Mouse (Mus musculus): ENCODE data around the gene Fgf22. TPM values are rescaled to one million over a fixed set of nuclear protein-coding genes. Genes with fewer than 3 reads are reported as not detected.

Gene Fgf22
- polyA plus RNA-seq, 1 experiment from 2014 or later: not detected

DNA sequence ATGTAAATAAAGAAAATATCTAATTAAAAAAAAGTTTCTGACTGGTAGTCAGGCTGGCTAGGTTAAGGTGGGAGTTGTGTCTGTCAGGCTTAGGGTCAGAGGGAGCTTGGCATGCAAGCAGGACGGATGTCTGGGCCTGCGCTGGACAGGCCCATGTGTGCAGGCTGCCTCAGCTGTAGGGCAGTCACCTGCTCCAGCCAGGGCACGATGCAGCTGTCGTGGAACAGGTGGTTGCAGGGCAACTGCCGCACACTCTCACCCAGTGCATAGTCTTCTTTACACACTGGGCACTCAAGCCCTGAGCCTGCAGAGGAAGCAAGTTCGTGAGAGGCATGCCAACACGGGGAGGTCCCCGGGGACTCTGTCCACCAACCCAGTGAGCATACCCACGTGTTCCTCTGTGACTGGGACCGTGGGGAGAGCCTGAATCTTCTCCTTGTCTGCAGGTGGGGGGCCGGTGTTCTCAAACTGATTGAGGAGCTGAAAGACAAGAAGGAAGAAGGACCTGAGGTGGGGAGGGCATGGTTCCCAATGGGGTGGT, 5.8 kb downstream of the Fgf22 start:
- 94% methylated on average over 11 of the region's 11 CpGs for WGBS
- peaks cover under 1% of the 10 kb centered on the region; the same call in 1 of the 2 replicates for H3K4me1 ChIP-seq (replicated peaks; ENCODE audit: control insufficient read depth, insufficient read depth, low read length)
- ATAC-seq: no peak
- no peak overlapping the region for H3K9ac ChIP-seq (ENCODE audit: low read depth, low read length)
- H3K36me3 ChIP-seq (ENCODE audit: control insufficient read depth, insufficient read depth): peaks cover 52% of the 10 kb centered on the region
- H3K27ac ChIP-seq (ENCODE audit: low read depth, low read length): no peak overlapping the region
- H3K9me3 ChIP-seq (ENCODE audit: control insufficient read depth): no peaks in the 10 kb centered on the region
- no peak overlapping the region for H3K4me2 ChIP-seq (replicated peaks; ENCODE audit: low read depth)
- no peak overlapping the region for H3K4me3 ChIP-seq (ENCODE audit: low read depth, low read length)
- H3K27me3 ChIP-seq (replicated peaks; ENCODE audit: control insufficient read depth, insufficient read depth, low read length): no peaks in the 10 kb centered on the region
- no peak for TF ChIP-seq CTCF (IDR thresholded peaks at IDR 0.05; ENCODE audit: low read depth)

- Histone ChIP-seq H3K4me1 (replicated peaks; ENCODE audit: control insufficient read depth, insufficient read depth, low read length) (peaks cover 4% of the 10 kb centered on the region; the same call in 1 of the 2 replicates), H3K27ac (ENCODE audit: low read depth, low read length) (no peak overlapping the region), H3K36me3 (ENCODE audit: control insufficient read depth, insufficient read depth) (peaks cover 46% of the 10 kb centered on the region), H3K4me2 (replicated peaks; ENCODE audit: low read depth) (no peak overlapping the region), H3K9me3 (ENCODE audit: control insufficient read depth) (no peaks in the 10 kb centered on the region), H3K9ac (ENCODE audit: low read depth, low read length) (no peak overlapping the region), H3K4me3 (ENCODE audit: low read depth, low read length) (no peak overlapping the region), H3K27me3 (replicated peaks; ENCODE audit: control insufficient read depth, insufficient read depth, low read length) (no peaks in the 10 kb centered on the region)
- ATAC-seq: no peak
- TF ChIP-seq CTCF (IDR thresholded peaks at IDR 0.05; ENCODE audit: low read depth): no peak
- 86% methylated on average over 3 of the region's 3 CpGs for WGBS
Measured at GRCm38 (mm10) chr10:79762875-79763274, 8.0 kb downstream of the Fgf22 start.

GRCm38 (mm10) chr10:79764234-79764633, 9.4 kb downstream of the Fgf22 start:
- H3K4me3 ChIP-seq (ENCODE audit: low read depth, low read length): no peak overlapping the region
- no peak for ATAC-seq
- H3K36me3 ChIP-seq (ENCODE audit: control insufficient read depth, insufficient read depth): peaks cover 32% of the 10 kb centered on the region
- H3K27ac ChIP-seq (ENCODE audit: low read depth, low read length): no peak overlapping the region
- H3K9ac ChIP-seq (ENCODE audit: low read depth, low read length): no peak overlapping the region
- H3K27me3 ChIP-seq (replicated peaks; ENCODE audit: control insufficient read depth, insufficient read depth, low read length): no peaks in the 10 kb centered on the region
- H3K4me1 ChIP-seq (replicated peaks; ENCODE audit: control insufficient read depth, insufficient read depth, low read length): peaks cover 4% of the 10 kb centered on the region; the same call in 1 of the 2 replicates
- no peak for TF ChIP-seq CTCF (IDR thresholded peaks at IDR 0.05; ENCODE audit: low read depth)
- H3K9me3 ChIP-seq (ENCODE audit: control insufficient read depth): no peaks in the 10 kb centered on the region
- H3K4me2 ChIP-seq (replicated peaks; ENCODE audit: low read depth): 0 out of 2 replicates have a peak overlapping the region, but pooled peaks have one; percentile 13
- WGBS: 54% methylated on average over 7 of the region's 7 CpGs

DNA sequence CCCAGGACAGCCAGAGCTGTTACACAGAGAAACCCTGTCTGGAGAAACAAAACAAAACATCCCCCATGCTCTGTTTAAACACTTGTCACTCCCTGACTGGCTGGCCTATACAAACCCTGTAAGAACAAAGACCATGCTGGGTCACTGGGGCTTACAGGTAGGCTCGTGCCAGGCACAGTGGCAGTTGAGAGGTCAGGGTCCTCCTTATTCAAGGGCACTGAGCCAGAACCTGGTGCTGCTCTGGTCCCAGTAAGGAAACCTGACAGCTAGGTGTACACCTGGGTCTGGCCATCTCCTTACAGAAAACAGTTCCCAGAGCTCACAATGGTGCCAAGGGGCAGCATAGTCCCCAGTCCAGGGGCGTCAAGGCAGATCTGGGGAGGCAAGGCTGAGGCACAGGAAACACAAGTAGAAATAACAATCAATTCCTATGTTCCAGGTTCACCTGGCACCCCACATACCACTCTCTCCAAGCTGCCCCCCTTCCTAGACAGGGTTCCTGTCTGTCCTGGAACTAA, 10.4 kb downstream of the Fgf22 start:
- WGBS: 49% methylated on average over 2 of the region's 2 CpGs
- Histone ChIP-seq H3K9me3 (ENCODE audit: control insufficient read depth) (no peaks in the 10 kb centered on the region), H3K36me3 (ENCODE audit: control insufficient read depth, insufficient read depth) (peaks cover 25% of the 10 kb centered on the region), H3K4me1 (replicated peaks; ENCODE audit: control insufficient read depth, insufficient read depth, low read length) (peaks cover 4% of the 10 kb centered on the region; the same call in 1 of the 2 replicates), H3K27me3 (replicated peaks; ENCODE audit: control insufficient read depth, insufficient read depth, low read length) (no peaks in the 10 kb centered on the region), H3K4me3 (ENCODE audit: low read depth, low read length) (0 out of 2 replicates have a peak overlapping the region, but pooled peaks have one; percentile 91), H3K27ac (ENCODE audit: low read depth, low read length) (no peak overlapping the region), H3K4me2 (replicated peaks; ENCODE audit: low read depth) (peak overlapping the region; percentile 83), H3K9ac (ENCODE audit: low read depth, low read length) (no peak overlapping the region)
- TF ChIP-seq CTCF (IDR thresholded peaks at IDR 0.05; ENCODE audit: low read depth): no peak
- no peak for ATAC-seq

DNA sequence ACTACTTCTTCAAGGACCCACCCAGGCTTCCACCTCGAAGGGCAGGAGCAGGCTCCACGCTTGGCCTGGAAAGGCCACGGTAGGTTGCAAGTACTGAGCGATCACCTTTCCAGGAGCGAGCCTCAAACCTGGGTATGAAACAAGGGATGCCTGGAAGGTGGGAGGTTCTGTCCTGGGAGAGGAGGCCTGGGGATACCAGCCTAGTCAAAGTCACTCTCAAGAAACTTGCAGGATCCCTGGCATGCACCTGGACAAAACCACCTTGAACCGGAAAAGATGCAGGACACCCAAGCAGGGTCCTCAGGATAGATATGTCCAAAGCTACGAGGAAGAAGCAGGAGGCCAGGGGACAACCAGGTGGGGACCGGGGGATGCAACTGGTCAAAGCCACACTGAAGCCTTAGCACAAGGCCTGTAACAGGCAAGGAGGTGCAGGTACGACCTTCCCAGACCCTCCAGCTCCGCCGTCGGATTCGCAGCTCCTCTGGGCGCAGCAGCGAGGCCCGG, 11.2 kb downstream of the Fgf22 start:
- WGBS: 3% methylated on average over 16 of the region's 16 CpGs
- peak overlapping the region; percentile 91 for H3K4me3 ChIP-seq (ENCODE audit: low read depth, low read length)
- no peaks in the 10 kb centered on the region for H3K27me3 ChIP-seq (replicated peaks; ENCODE audit: control insufficient read depth, insufficient read depth, low read length)
- peaks cover 17% of the 10 kb centered on the region for H3K36me3 ChIP-seq (ENCODE audit: control insufficient read depth, insufficient read depth)
- peak overlapping the region; percentile 90; the same call in 1 of the 2 replicates for H3K27ac ChIP-seq (ENCODE audit: low read depth, low read length)
- H3K9me3 ChIP-seq (ENCODE audit: control insufficient read depth): no peaks in the 10 kb centered on the region
- peaks cover 4% of the 10 kb centered on the region; the same call in 1 of the 2 replicates for H3K4me1 ChIP-seq (replicated peaks; ENCODE audit: control insufficient read depth, insufficient read depth, low read length)
- H3K9ac ChIP-seq (ENCODE audit: low read depth, low read length): peak overlapping the region; percentile 94
- ATAC-seq: no peak
- TF ChIP-seq CTCF (IDR thresholded peaks at IDR 0.05; ENCODE audit: low read depth): no peak
- peak overlapping the region; percentile 83 for H3K4me2 ChIP-seq (replicated peaks; ENCODE audit: low read depth)

DNA sequence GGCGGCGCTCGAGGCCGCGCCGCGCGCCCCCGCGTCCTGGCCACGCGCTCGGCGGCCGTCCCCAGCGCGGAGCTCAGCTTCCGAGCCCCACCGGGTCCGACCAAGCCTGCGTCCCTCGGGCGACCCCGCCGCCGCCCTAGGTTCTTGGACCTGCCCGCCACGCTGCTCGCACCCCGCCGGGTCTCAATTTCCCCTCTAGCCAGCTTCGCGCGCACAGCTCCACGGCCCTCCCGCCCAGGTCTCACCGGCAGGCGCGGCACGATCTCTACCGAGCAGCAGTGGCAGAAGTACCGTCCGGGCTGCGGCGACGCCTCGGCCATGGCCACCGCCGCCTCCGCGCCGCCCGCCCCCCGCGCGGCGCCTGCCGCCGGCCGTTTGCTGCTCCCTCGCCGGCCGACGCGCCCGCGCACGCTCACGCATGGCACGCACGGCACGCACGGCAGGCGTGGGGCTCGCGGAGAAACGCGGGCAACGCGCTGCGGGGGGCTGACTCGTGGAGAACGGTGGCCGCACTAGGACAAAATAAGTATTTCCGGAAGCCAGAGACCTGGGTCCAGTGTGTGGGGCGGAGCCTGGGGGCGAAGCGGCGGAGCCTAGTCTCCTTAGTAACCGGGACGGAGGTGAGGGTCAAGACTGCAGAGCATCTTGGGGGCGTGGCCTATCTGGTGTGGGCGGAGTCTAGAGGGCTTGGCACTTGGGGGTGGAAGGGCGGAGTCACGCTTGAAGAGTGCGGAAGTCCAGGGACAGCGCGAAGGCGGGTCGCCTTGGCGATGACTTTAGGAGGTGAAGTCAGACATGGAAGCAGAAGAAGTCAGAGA, 11.8 kb downstream of the Fgf22 start, which contains the start of gene Rnf126:
Gene Rnf126, minus strand, starts transcription at position 445 of the 818 bp plus-strand sequence.
- TF ChIP-seq CTCF (IDR thresholded peaks at IDR 0.05; ENCODE audit: low read depth): no peak
- under 1% methylated on average over 92 of the region's 101 CpGs for WGBS

More for the DNA sequence above, 11.8 kb downstream of the Fgf22 start, which contains the start of gene Rnf126:
- peak; percentile 94 for ATAC-seq
- Histone ChIP-seq H3K9me3 (ENCODE audit: control insufficient read depth) (no peaks in the 10 kb centered on the region), H3K36me3 (ENCODE audit: control insufficient read depth, insufficient read depth) (peaks cover 11% of the 10 kb centered on the region; the same call in 1 of the 2 replicates), H3K4me2 (replicated peaks; ENCODE audit: low read depth) (peak within 1 kb of the TSS; percentile 83), H3K9ac (ENCODE audit: low read depth, low read length) (peak within 1 kb of the TSS; percentile 94), H3K27me3 (replicated peaks; ENCODE audit: control insufficient read depth, insufficient read depth, low read length) (no peaks in the 10 kb centered on the region), H3K4me3 (ENCODE audit: low read depth, low read length) (peak within 1 kb of the TSS; percentile 91), H3K27ac (ENCODE audit: low read depth, low read length) (peak within 1 kb of the TSS; percentile 90), H3K4me1 (replicated peaks; ENCODE audit: control insufficient read depth, insufficient read depth, low read length) (peaks cover 4% of the 10 kb centered on the region; the same call in 1 of the 2 replicates)
